Mouse (Mus musculus) midbrain, embryonic 16.5 days (tissue): ENCODE measurements around the gene Zbtb21. TPM values are rescaled to one million over a fixed set of nuclear protein-coding genes. Genes with fewer than 3 reads are reported as not detected.
"Not testable (repeated sequence)": the region's sequence is repeated elsewhere in the genome, so short reads cannot be mapped to it uniquely, and the experiment has no call there.

Experiments
- ATAC-seq: fragments of 200-750 bp; cut with Nextera tagmentation; 2 replicates; pipeline ENCODE4 v1.8.0; 2017; ENCODE audit warnings: moderate TSS enrichment
- H3K27ac ChIP-seq: fragments of 300-500 bp; sonication (generic); 2 replicates; pipeline ENCODE4 v1.5.1; 2014; ENCODE audit warnings: mild to moderate bottlenecking, low read length, mixed read lengths
- H3K27me3 ChIP-seq: fragments of 300-500 bp; sonication (generic); 2 replicates; pipeline ENCODE4 v1.6.1; 2014; ENCODE audit warnings: low read depth, low read length, mixed read lengths; ENCODE audit not compliant: control insufficient read depth, insufficient read depth
- H3K36me3 ChIP-seq: fragments of 300-500 bp; sonication (generic); 2 replicates; pipeline ENCODE4 v1.6.1; 2014; ENCODE audit warnings: mild to moderate bottlenecking, low read length, moderate library complexity, mixed read lengths; ENCODE audit not compliant: control insufficient read depth, insufficient read depth
- H3K4me1 ChIP-seq: fragments of 300-500 bp; sonication (generic); 2 replicates; pipeline ENCODE4 v1.6.1; 2014; ENCODE audit warnings: mild to moderate bottlenecking, low read length, mixed read lengths; ENCODE audit not compliant: control insufficient read depth, insufficient read depth
- H3K4me2 ChIP-seq: fragments of 300-500 bp; sonication (generic); 2 replicates; pipeline ENCODE4 v1.6.1; 2014; ENCODE audit warnings: mild to moderate bottlenecking, low read length, mixed read lengths
- H3K4me3 ChIP-seq: fragments of 300-500 bp; sonication (generic); 2 replicates; pipeline ENCODE4 v1.5.1; 2014; ENCODE audit warnings: low read depth, mild to moderate bottlenecking, low read length, moderate library complexity, mixed read lengths
- H3K9ac ChIP-seq: fragments of 300-500 bp; sonication (generic); 2 replicates; pipeline ENCODE4 v1.6.1; 2014; ENCODE audit warnings: low read depth, low read length, mixed read lengths
- H3K9me3 ChIP-seq: fragments of 300-500 bp; sonication (generic); replicated peaks from 2 replicates; pipeline ENCODE4 v1.6.1; 2014; ENCODE audit warnings: mild to moderate bottlenecking, low read length, mixed read lengths; ENCODE audit not compliant: control insufficient read depth, poor library complexity, severe bottlenecking
- WGBS: fragments of 180-500 bp; shearing (Covaris S2); extraction: QIAGEN DNeasy Blood & Tissue Kit; methylation state at CpG from one replicate; pipeline ENCODE4 v1.1.7; 2014; 5-methylcytosine and 5-hydroxymethylcytosine counted together
- polyA plus RNA-seq: library from polyadenylated mRNA; unstranded; fragments of >200 nt; fragmentation: Nextera tagmentation; extraction: Ambion mirVana; gene quantifications from 2 replicates; pipeline ENCODE4 v1.2.1, GENCODE M21; 2015

Gene Zbtb21
- polyA plus RNA-seq, 1 experiment from 2014 or later = 11.9 TPM

DNA sequence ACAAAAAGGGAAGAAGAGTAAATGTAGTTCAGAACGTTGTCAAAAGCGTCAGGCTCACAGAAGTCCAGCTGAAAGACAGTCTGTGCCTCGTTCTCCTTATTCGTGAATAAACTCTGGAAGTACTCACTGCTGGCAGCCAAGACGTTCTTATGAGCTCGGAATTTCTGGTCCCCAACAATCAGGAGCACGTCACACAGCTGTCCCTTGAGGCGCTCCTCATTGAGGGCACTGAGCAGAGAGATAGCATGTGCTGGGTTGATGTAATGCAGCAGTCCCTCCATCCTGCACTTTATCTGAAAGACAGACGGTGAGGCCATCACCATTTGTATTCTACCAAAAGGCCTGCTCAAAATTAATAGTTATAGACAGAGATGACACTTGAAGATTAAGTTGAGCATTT, 9.6 kb downstream of the Zbtb21 start:
- Histone ChIP-seq H3K27me3 (no peaks in the 10 kb centered on the region), H3K4me2 (no peak overlapping the region), H3K36me3 (peaks cover 37% of the 10 kb centered on the region), H3K9ac (no peak overlapping the region), H3K4me3 (no peak overlapping the region), H3K9me3 (no peaks in the 10 kb centered on the region), H3K27ac (no peak overlapping the region), H3K4me1 (no peaks in the 10 kb centered on the region)
- 89% methylated on average over 9 of the region's 9 CpGs for WGBS
- ATAC-seq = no peak

DNA sequence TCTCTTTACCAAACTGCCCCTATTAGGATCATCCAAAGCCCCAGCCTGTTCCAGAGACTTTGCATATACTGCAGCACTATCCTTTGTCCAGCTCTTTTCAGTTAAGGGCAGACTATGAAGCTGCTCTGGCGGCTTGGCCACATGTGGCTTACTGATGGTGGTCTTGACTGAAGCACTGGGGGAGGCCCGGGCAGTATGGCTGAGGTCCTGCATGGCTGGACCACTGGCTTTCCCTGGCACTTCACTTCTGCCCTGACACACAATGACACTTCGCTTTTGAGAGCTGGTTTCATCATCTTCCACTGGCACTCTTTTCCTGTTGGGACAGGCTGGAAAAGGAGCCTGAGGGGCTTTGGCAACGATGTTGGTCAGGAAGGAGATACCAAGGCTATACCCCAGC, 10.1 kb downstream of the Zbtb21 start:
- H3K27me3 ChIP-seq = no peaks in the 10 kb centered on the region
- H3K27ac ChIP-seq = no peak overlapping the region
- no peak for ATAC-seq
- H3K9me3 ChIP-seq = no peaks in the 10 kb centered on the region
- H3K4me2 ChIP-seq = no peak overlapping the region
- H3K9ac ChIP-seq = no peak overlapping the region
- H3K4me3 ChIP-seq = no peak overlapping the region
- WGBS = 96% methylated on average over 4 of the region's 4 CpGs
- no peaks in the 10 kb centered on the region for H3K4me1 ChIP-seq
- peaks cover 37% of the 10 kb centered on the region for H3K36me3 ChIP-seq

DNA sequence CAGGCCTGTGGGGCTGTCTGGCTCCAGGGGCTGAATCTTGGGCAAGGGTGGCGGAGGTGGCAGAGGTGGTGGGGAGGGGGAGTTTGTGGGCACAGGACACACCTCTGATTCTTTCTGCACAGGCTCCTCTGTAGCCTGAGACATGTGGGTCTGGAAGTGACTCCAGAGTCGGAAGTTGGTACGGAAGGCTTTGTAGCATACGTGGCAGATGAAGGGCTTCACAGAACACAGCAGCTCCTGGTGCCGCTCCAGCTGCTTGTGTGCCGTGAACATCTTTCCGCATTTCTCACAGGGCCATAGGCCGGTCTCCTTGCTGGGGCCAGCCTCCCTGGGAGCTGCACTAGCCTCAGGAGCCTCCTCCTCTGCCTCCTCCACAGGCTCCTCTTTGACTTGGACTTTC, 12.4 kb downstream of the Zbtb21 start:
- Histone ChIP-seq H3K9me3 (no peaks in the 10 kb centered on the region), H3K36me3 (peaks cover 34% of the 10 kb centered on the region)

DNA sequence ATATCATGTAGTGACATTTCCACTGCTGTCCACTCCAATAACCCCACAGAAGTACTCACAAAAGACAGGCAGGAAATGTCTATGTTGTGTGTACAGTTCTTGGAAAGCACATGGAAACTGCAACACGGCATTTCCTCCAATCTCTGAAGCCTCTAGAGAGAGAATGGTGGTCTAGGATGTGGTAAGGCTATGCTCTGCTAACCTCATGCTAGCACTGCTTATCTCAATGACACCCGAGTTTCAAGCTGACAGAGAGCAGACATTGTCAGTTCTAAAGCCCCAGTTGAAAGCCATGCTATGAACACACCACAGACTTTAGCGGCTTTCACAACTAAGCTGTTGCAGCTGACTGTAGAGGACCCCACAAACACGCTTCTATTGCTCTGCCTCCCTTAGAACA, 13.6 kb downstream of the Zbtb21 start:
- Histone ChIP-seq H3K36me3 (peaks cover 34% of the 10 kb centered on the region), H3K4me3 (no peak overlapping the region), H3K27ac (no peak overlapping the region), H3K4me2 (no peak overlapping the region), H3K27me3 (no peaks in the 10 kb centered on the region), H3K9ac (no peak overlapping the region), H3K4me1 (no peaks in the 10 kb centered on the region), H3K9me3 (no peaks in the 10 kb centered on the region)
- 88% methylated on average over 4 of the region's 4 CpGs for WGBS
- no peak for ATAC-seq

More for the DNA sequence above, 12.4 kb downstream of the Zbtb21 start:
- Histone ChIP-seq H3K27me3 (no peaks in the 10 kb centered on the region), H3K4me2 (no peak overlapping the region), H3K4me1 (no peaks in the 10 kb centered on the region), H3K9ac (no peak overlapping the region), H3K27ac (no peak overlapping the region), H3K4me3 (no peak overlapping the region)
- no peak for ATAC-seq
- 97% methylated on average over 8 of the region's 8 CpGs for whole genome bisulfite sequencing

DNA sequence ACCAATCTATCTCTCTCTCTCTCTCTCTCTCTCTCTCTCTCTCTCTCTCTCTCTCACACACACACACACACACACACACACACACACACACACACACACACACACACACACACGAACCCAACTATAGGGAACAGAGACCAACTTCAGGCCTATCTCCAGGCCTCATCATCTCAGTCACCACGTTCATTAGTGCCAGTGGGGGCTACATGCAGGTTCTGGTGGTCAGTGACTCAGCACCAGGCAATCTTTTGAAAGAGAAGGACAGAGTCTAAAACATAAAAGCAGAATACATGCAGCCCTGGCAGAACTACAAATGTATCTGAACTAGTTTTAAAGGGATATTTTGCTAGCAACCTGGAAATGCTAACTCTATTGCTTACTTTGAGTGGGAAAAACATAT, 15.4 kb downstream of the Zbtb21 start:
- peaks cover 23% of the 10 kb centered on the region for H3K36me3 ChIP-seq
- H3K9me3 ChIP-seq, ATAC-seq, H3K27me3 ChIP-seq, H3K27ac ChIP-seq, H3K4me3 ChIP-seq, H3K4me2 ChIP-seq, H3K4me1 ChIP-seq, H3K9ac ChIP-seq: not testable (repeated sequence)
- WGBS = 80% methylated on average over 2 of the region's 2 CpGs

DNA sequence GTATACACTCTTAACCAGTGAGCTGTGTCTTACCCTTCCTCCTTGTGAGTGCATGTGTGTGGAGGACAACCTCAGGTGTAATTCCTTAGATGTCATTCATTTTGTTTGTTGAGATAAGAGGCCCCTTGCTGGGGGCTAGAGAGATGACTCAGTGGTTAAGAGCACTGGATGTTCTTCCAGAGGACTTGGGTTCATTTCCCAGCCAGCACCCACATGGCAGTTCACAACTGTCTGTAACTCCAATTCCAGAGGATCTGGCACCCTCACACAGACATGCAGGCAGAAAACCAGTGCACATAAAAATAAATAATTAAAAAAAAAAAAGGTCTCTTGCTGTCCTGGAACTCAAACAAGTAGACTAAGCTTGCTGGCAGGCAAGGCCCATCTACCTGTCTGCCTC, 20.6 kb downstream of the Zbtb21 start:
- Histone ChIP-seq H3K36me3 (0 out of 2 replicates have a peak, but pooled peaks cover 2% of the 10 kb centered on the region), H3K4me1 (no peaks in the 10 kb centered on the region), H3K9me3 (no peaks in the 10 kb centered on the region), H3K9ac (no peak overlapping the region), H3K4me2 (no peak overlapping the region), H3K4me3 (no peak overlapping the region), H3K27me3 (no peaks in the 10 kb centered on the region), H3K27ac (no peak overlapping the region)
- ATAC-seq = no peak

DNA sequence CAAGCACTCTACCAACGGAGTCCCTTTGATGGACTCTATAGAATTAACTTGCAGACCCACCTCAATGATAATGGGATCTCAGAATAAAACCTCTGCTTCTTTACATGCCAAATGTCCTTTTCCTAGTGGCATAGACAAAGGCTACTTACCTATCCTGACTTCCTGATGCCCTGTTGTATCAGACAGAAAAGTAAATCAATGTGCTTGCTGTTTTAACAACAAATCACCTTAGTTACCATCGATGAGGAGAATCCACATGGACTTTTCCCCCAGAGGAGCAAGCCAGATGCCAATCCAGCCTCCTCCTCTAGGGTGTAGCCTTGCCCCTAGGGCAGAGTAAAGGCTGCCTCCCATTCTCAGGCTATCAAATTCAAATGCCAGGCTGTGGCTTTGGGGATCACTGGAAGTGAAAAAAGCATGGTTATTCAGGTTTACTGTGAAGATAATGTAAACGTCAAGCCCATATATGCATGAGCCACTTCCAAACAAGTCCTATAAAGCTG, 21.9 kb downstream of the Zbtb21 start:
- Histone ChIP-seq H3K27me3 (no peaks in the 10 kb centered on the region), H3K36me3 (0 out of 2 replicates have a peak, but pooled peaks cover 2% of the 10 kb centered on the region), H3K9ac (no peak overlapping the region), H3K4me3 (no peak overlapping the region), H3K9me3 (no peaks in the 10 kb centered on the region), H3K4me1 (no peaks in the 10 kb centered on the region), H3K4me2 (no peak overlapping the region), H3K27ac (no peak overlapping the region)
- no peak for ATAC-seq
- 90% methylated on average over 3 of the region's 3 CpGs for WGBS

DNA sequence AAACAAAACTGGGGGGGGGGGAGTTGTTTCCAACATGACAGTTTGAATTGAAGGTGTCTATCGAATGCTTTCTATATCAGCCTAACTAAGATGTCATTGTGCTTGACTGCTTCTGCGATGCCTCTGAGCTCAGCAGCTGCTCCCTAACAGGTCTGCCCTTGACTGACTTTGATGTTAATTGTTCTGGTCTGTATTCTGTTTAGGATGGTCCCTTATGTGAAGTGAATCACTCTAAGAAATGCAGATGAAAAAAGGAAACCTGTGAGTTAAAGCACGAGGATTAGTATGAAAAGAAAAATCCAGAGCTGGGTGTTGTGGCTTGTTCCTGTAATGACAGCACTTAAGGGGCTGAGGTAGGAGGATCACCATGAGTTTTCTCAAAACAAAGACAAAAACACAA, 26.6 kb downstream of the Zbtb21 start:
- no peak for ATAC-seq

DNA sequence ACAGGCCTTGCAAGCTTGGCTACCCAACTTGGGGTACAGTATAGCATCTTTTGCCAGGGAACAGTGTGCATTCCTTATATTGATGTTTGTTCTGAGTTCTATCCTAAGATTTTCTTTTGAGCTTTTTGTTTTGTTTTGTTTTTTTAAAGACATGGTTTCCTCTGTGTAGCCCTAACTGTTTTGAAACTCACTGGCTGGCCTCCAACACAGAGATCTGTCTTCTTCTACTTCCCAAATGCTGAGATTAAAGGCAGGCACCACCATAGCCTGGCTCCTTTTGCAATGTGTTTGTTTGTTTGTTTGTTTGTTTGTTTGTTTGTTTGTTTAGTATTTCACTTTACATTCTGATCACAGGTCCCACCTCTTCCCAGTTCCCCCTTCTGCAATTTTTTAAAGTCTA, 32.2 kb downstream of the Zbtb21 start:
- no peaks in the 10 kb centered on the region for H3K27me3 ChIP-seq
- no peak overlapping the region for H3K4me2 ChIP-seq
- no peak overlapping the region for H3K27ac ChIP-seq
- no peaks in the 10 kb centered on the region for H3K9me3 ChIP-seq
- H3K36me3 ChIP-seq = no peaks in the 10 kb centered on the region
- H3K9ac ChIP-seq = no peak overlapping the region
- H3K4me1 ChIP-seq = no peaks in the 10 kb centered on the region
- no peak for ATAC-seq
- no peak overlapping the region for H3K4me3 ChIP-seq

More for the DNA sequence above, 26.6 kb downstream of the Zbtb21 start:
- H3K4me1 ChIP-seq = no peaks in the 10 kb centered on the region
- H3K4me3 ChIP-seq = no peak overlapping the region
- H3K9me3 ChIP-seq = no peaks in the 10 kb centered on the region
- no peak overlapping the region for H3K27ac ChIP-seq
- H3K4me2 ChIP-seq = no peak overlapping the region
- 82% methylated on average over 3 of the region's 3 CpGs for WGBS
- 0 out of 2 replicates have a peak, but pooled peaks cover 2% of the 10 kb centered on the region for H3K36me3 ChIP-seq
- no peaks in the 10 kb centered on the region for H3K27me3 ChIP-seq
- H3K9ac ChIP-seq = no peak overlapping the region
